Mouse (Mus musculus): Measurements from ENCODE around the gene Trpm8.

Trpm8 gene

GRCm38 (mm10) chr1:88286136-88286845, 8.8 kb downstream of the Trpm8 start:
- DNase-seq, result no peak

GRCm38 (mm10) chr1:88286887-88287696, 9.6 kb downstream of the Trpm8 start:
- peak in 1 of 2 experiments; percentile 19 for DNase-seq

GRCm38 (mm10) chr1:88287697-88287980, 10.2 kb downstream of the Trpm8 start:
- peak; percentile 70 to 90 for DNase-seq

GRCm38 (mm10) chr1:88288056-88288788, 10.8 kb downstream of the Trpm8 start:
- peak; percentile 33 to 45 for DNase-seq

- DNase-seq, result peak in 1 of 2 experiments; percentile 1
These were observed 11.3 kb downstream of the Trpm8 start for GRCm38 (mm10) chr1:88288789-88289127.

- DNase-seq, result peak in 1 of 2 experiments; percentile 3
These were observed 11.7 kb downstream of the Trpm8 start for GRCm38 (mm10) chr1:88289152-88289551.

- peak; percentile 47 to 87 for DNase-seq
These were observed 12.5 kb downstream of the Trpm8 start for GRCm38 (mm10) chr1:88289917-88290316.

- DNase-seq, result no peak
These were observed 13.1 kb downstream of the Trpm8 start for GRCm38 (mm10) chr1:88290511-88290910.

- DNase-seq, result no peak
These were observed 14.0 kb downstream of the Trpm8 start for GRCm38 (mm10) chr1:88291409-88292005.

GRCm38 (mm10) chr1:88292057-88292456, 14.6 kb downstream of the Trpm8 start:
- DNase-seq, result no peak

GRCm38 (mm10) chr1:88294650-88295049, 17.2 kb downstream of the Trpm8 start:
- no peak for DNase-seq

- no peak for DNase-seq
These were observed 18.9 kb downstream of the Trpm8 start for GRCm38 (mm10) chr1:88296171-88296920.

- DNase-seq, result no peak
These were observed 20.2 kb downstream of the Trpm8 start for GRCm38 (mm10) chr1:88297480-88298258.

- DNase-seq, result no peak
These were observed 21.4 kb downstream of the Trpm8 start for GRCm38 (mm10) chr1:88298686-88299528.

- no peak for DNase-seq
These were observed 22.1 kb downstream of the Trpm8 start for GRCm38 (mm10) chr1:88299529-88299945.

- DNase-seq, result no peak
These were observed 23.0 kb downstream of the Trpm8 start for GRCm38 (mm10) chr1:88300301-88301050.

- DNase-seq, result peak in 1 of 2 experiments; percentile 44
These were observed 23.9 kb downstream of the Trpm8 start for GRCm38 (mm10) chr1:88301121-88302014.

GRCm38 (mm10) chr1:88302057-88302740, 24.7 kb downstream of the Trpm8 start:
- DNase-seq, result no peak
